Mouse (Mus musculus) common myeloid progenitor, adult 5-6 weeks (primary cell): ENCODE data around the gene Fgf9. TPM values are rescaled to one million over a fixed set of nuclear protein-coding genes. Genes with fewer than 3 reads are reported as not detected.

ENCODE experiments used
- ATAC-seq: replicated peaks from 2 replicates; pipeline ENCODE4 v1.8.0; 2016; ENCODE audit warnings: low read depth, mild to moderate bottlenecking, moderate TSS enrichment, inconsistent platforms; ENCODE audit not compliant: poor library complexity, severe bottlenecking
- total RNA-seq: library from RNA; stranded (forward); fragments of 200-1000, 187-1606 nt; gene quantifications from 2 replicates; pipeline ENCODE4 v1.2.3, GENCODE M21; 2017

The Fgf9 gene
- total RNA-seq, 1 experiment from 2014 or later, result 0.69 TPM

GRCm38 (mm10) chr14:58084240-58084639, 13.9 kb downstream of the Fgf9 start:
- no peak for ATAC-seq

GRCm38 (mm10) chr14:58087326-58087725, 17.0 kb downstream of the Fgf9 start:
- no peak for ATAC-seq

GRCm38 (mm10) chr14:58089486-58089885, 19.1 kb downstream of the Fgf9 start:
- ATAC-seq, result no peak

GRCm38 (mm10) chr14:58091321-58091720, 21.0 kb downstream of the Fgf9 start:
- no peak for ATAC-seq

- no peak for ATAC-seq
Observed at GRCm38 (mm10) chr14:58099599-58099998, 29.3 kb downstream of the Fgf9 start.

- no peak for ATAC-seq
Observed at GRCm38 (mm10) chr14:58101298-58101697, 31.0 kb downstream of the Fgf9 start.

GRCm38 (mm10) chr14:58104266-58104665, 33.9 kb downstream of the Fgf9 start:
- ATAC-seq, result no peak

GRCm38 (mm10) chr14:58105596-58105995, 35.2 kb downstream of the Fgf9 start:
- ATAC-seq, result no peak

GRCm38 (mm10) chr14:58109601-58110000, 39.3 kb downstream of the Fgf9 start:
- ATAC-seq, result no peak

- no peak for ATAC-seq
Observed at GRCm38 (mm10) chr14:58111562-58111961, 41.2 kb downstream of the Fgf9 start.

- no peak for ATAC-seq
Observed at GRCm38 (mm10) chr14:58112341-58112740, 42.0 kb downstream of the Fgf9 start.

- ATAC-seq, result no peak
Observed at GRCm38 (mm10) chr14:58113180-58113579, 42.8 kb downstream of the Fgf9 start.

- no peak for ATAC-seq
Observed at GRCm38 (mm10) chr14:58114146-58114545, 43.8 kb downstream of the Fgf9 start.

- no peak for ATAC-seq
Observed at GRCm38 (mm10) chr14:58124625-58125024, 54.3 kb downstream of the Fgf9 start.

- no peak for ATAC-seq
Observed at GRCm38 (mm10) chr14:58126508-58126907, 56.2 kb downstream of the Fgf9 start.

GRCm38 (mm10) chr14:58139506-58140055, 69.2 kb downstream of the Fgf9 start:
- no peak for ATAC-seq

- ATAC-seq, result no peak
Observed at GRCm38 (mm10) chr14:58149637-58150470, 79.5 kb downstream of the Fgf9 start.

GRCm38 (mm10) chr14:58150471-58150855, 80.1 kb downstream of the Fgf9 start:
- ATAC-seq, result no peak

GRCm38 (mm10) chr14:58152110-58152509, 81.8 kb downstream of the Fgf9 start:
- no peak for ATAC-seq

- ATAC-seq, result no peak
Observed at GRCm38 (mm10) chr14:58153470-58154416, 83.4 kb downstream of the Fgf9 start.

- ATAC-seq, result no peak
Observed at GRCm38 (mm10) chr14:58160624-58161023, 90.3 kb downstream of the Fgf9 start.
